Mouse (Mus musculus) right cerebral cortex, adult 2 months (tissue): Measurements from ENCODE around the gene Plagl2.

Source experiments
- DNase-seq, 2 experiments: peaks; one replicate each; pipeline ENCODE4 v3.0.0; 2021 to 2022; ENCODE audit warnings: low spot score in 2 of 2

Gene Plagl2

DNA sequence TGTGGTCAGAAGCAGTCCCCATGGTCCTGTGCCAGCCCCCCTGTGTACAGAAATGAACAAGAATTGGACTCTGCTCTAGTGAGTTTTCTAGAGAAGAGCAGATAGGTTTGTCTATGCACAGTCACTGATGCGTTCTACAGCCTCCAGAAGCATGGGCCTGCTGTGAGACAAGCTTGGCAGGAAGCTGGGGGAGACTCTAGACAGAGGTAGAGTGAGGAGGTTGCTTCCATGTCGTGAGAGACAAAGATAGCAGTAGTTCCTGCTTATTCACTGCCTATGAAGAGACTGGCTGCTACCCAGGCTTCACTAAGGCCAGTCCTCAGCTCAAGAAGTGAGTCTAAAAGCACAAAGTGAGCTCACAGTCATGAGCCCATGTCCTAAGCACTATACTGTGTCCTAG lies 50.0 kb downstream of the Plagl2 start:
- DNase-seq, result peak in 1 of 2 experiments; percentile 16

DNA sequence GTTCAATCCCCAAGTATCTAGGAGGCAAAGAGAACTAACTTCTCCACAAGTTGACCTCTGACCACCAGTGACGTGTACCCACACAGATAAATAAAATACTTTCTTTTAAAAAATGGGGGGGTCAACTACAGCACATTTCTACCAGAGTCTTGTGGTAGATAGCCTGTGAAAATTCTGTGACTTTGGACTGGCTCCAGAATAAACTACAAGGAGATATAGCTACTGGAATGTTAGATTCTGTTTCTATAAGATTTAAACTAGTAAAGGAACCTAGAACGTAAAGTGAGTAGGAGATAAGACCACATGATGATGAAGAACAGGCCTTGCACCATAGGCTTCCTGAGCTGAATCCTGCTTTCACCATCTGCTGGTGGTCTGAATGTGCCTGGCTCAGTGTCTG lies 53.4 kb downstream of the Plagl2 start:
- no peak for DNase-seq

DNA sequence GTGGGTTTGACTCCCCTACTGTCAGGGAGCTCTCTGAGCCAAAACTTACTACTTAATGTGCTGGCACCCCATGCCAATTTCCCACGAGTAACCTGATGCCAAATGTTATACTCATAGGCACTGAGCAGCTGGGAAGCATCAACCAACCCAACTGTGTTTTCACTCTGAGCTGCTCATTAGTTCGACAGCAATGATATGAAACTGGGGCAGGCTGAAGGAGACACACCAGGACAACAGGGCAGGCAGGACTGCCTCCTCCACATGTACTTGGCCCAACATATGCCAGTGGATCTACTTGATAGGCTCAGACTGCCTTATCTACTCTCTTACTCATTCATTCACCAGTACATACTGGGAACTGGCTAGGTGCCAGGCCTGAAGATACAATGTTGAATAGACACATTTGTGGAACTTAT lies 55.0 kb downstream of the Plagl2 start:
- DNase-seq, result peak; percentile 25 to 51

DNA sequence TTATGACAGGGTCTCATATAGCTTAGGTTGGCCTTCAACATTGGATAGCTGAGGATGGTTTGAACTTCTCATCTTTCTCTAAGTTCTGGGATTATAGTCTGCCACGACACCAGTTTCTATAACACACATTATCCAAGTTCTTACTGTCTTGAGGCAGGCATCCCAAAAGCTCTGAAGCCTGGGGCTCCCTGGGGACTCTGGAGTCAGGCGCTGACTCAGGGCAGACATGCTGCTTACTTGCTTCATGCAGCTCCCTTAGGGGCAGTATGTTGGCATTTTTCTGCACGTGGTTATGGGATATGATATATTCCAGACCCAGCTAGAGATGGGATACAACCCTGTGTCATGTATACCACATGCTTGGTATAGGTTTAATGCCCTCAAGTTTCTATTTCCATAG lies 61.3 kb downstream of the Plagl2 start:
- DNase-seq, result no peak

DNA sequence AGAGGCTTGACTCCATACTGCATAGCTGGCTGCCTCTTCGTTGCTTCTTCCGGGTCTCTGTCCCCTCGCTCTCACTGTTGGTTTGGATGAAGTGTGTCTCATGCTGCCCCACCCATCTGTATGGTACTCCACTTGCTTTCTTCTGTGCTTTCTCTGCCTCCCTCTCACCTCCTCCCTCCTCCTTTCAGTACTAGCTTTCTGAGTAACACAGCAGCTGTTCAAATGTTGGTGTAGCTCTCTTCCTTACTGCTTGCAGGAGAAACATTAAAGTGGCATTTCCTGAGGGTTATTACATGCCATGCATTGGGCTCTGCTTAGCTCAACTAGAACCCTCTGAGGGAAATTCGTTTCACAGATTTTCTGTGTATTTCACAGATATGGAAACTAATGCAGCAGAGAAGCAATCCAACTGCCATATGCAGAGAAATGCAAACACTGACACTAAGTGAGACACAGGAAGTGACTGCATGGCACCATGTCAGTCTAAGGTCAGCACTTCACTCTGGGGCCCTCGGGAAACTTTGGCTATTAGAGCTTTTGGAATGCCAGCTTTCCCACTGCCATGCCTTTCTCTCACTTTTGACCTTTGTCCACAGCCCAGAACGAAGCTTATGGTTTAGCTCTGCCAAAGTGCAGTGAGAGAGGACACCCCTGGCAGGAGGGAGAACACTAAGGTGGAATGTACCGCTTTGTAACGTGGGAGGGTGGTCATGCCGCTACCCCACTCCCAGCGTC lies 61.9 kb downstream of the Plagl2 start:
- peak; percentile 20 to 44 for DNase-seq
